Mouse (Mus musculus) induced T-regulatory cell, adult 2 months (primary cell): ENCODE measurements around the gene 2210016L21Rik.
"Not testable (repeated sequence)": the region's sequence is repeated elsewhere in the genome, so short reads cannot be mapped to it uniquely, and the experiment has no call there.

Experiments
- DNase-seq: peaks from one replicate; pipeline ENCODE4 v3.0.0-alpha.2; 2012; ENCODE audit warnings: low read depth

The 2210016L21Rik gene

DNA sequence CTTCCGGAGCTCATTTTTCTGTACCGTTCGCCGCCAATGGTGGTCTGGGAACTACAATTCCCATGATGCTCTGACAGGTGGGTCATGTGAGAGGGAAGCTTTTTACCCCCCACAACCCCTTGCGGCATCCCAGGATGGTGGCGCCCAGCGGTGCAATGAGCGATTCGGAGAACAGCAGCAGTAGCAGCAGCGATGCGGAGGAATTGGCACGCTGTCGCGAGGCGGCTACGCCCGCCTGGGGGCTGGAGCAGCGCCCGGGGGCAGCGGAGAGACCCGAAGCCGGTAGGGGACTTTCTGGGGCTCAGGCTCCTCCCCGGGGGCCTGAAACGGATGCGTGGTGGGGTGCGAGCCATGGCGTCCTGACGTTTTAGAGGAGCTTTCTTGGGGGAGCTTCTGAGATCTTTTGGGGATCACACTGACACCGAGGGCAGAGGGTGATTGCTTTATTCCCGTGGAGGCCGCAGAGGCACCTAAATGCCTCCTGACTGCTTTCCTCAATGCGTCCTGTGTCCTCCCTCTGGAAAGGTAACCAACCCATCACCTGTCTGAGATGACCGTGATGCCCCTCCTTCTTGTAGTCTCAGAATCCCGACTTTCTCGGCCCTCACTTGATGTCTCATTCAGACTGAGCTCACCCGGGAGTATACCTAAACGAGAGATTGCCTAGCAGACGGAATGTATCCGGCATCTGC, at the start of gene 2210016L21Rik:
TSS of gene 2210016L21Rik (plus strand) at position 85 of the 692 bp plus-strand sequence.
- peak; percentile 91 for DNase-seq

DNA sequence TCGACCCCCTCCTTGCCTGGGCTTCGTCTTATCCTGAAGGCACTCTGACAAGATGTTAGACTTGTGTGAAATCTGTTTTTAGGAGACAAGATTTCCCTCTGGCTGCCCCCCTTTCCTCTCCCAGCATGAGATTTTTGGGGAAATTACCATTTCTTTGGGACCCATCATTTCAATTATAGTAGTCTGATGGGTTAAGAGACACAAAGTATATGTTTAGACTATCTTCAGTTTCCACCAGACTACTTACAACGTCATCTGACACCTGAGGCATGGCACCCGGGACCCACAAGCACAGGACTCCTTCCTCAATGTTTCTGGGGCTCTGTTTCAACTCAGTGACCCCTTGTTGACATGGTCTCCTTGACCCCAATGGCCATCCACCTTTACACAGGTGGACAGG, 46.4 kb upstream of the 2210016L21Rik start:
- DNase-seq = no peak

DNA sequence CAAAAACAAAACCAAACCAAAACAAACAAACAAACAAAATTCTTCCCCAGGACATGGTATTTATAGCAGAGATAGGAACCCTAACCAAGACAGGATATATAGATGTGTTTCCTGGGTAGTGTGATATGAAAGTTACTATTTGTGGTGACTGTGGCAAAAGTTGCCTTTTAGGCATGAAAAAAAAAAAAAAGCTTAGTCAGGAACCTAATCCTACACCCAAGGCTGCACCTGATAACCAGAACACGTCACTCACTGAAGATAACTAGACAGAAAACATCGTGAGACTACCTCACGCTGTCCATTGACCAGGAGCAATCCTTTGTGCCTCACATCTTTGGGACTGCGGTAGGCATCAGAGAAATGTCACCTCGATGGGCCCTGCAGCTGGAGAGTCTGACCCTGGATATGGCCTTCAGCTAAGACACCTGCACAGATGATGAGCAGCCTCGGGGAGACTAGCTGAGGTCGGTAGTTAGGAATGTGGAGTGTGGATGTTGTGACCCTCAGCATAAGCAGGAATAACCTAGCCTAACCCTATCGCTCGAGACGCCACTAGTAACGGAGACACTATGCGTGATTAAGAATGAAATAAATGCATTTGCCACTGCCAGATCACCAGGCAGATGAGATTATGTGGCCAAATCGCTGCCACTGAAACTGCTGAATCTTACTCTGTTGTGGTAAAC, 45.1 kb upstream of the 2210016L21Rik start, which contains the start of gene Oasl2:
TSS of gene Oasl2 (plus strand) at position 249 of the 686 bp plus-strand sequence.
- peak; percentile 76 for DNase-seq

DNA sequence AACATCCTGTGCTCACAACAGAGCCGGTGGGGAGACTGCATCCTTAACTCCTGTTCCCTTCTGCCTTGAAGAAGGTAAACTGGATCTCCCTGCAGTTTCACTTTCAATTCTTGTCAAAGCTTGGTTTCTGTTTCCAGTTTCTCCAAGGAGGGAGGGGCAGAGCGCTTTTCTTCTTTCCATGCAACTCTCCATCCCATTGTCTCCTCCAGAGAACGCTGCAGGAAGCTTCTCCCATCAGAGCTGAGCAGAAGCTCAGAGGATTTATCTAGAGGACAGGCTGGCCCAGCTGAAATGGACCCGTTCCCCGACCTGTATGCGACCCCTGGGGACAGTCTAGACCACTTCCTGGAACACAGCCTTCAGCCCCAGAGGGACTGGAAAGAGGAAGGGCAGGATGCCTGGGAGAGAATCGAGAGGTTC, 44.6 kb upstream of the 2210016L21Rik start:
- DNase-seq = peak; percentile 86

DNA sequence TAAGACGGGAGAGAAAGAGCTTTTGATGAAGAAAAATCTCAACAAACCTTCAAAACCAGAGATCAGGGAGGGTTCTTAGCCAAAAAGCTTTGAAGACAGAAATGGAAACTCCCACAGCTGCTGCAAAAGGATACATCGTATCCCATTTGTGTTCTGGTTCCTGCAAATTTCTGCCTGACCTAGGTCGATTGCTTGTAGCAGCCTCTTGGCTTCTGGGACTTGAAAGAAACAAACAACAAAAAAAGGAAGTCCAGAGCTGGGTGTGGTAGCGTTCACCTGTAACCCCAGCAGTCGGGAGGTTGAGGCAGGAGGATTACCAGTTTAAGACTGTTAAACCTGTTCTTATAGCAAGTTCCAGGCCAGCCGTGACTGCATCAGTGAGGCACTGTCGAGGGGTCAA, 43.1 kb upstream of the 2210016L21Rik start:
- peak; percentile 37 for DNase-seq

DNA sequence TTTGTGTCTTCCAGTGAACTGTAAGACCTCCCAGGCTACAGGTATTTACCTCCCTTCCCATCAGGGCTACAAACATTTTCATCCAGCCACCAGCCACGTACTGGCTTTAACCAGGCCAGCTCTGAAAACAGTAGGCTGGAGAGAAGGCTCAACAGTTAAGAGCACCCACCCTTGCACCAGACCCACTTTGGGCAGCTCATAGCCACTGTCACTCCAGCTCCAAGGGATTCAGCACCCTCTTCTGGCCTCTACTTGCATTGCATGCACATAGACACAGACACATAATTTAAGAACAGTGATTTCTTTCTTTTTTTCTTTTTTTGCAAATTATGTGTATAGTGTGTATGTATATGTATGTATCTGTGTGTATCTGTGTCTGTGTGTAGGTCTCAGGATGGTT, 39.5 kb upstream of the 2210016L21Rik start:
- peak; percentile 79 for DNase-seq

DNA sequence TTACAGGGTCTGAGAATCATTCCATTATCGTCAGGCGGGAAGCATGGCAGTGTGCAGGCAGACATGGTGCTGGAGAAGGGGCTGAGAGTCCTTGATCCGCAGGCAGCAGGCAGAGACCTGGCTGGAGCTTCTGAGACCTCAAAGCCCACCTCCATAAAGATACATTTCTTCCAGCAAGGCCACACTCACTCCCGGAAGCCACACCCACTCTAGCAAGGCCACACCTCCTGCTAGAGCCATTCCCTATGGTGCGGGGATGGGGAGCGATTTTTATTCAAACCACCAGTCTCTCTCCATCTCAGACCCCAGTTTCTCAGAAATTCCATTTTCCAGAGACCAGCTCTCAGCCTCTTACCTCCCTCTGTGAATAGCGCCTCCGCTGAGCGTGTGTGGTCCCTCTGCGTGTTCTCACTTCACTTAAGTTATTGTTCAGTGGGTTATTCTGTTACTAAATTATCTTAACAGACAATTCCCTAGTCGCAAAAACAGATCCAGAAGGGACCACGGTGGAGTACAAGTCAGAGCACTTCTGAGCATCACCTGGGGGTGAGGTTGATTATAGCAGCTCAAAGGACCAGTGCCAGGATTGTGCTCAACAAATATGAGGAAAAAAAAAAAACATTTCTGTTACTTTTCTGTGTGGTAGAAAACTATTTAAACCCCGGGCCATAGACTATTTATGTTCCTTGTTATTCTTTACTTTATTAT, 33.2 kb upstream of the 2210016L21Rik start:
- no peak for DNase-seq

DNA sequence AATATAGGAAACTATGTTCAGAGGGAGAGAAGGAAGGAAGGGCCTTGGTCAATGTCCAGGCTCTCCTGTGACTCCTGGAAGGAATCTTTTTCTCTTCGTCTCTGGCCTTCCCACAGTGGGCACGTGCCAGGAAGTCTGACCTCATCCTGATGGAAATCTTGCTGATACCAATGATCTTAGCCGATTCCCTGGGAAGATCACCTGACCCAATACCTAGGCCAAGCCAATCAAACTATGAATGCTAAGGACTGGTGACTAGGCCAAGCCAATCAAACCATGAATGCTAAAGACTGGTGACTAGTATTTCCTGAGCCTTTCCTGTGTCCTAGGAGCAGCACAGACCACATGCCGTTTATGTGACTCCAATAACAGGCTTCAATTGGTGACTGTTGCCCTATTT, 28.3 kb upstream of the 2210016L21Rik start:
- no peak for DNase-seq

DNA sequence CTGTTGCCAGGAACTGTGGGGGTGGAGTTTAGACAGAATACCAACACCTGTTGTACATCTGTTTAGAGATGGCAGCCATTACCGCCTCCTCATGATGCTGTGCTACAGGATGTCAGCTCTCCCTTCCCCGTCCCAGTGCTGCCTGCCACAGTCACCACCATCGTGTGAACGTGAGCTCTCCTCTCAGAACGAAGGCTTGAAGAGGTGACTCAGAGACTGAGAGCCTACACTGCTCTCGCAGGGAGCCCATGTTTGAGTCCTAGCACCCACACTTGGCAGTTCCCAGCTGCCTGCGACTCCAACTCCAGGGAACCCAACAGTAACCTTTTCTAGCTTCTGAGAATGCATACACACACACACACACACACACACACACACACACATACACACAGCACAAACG, 27.1 kb upstream of the 2210016L21Rik start:
- DNase-seq = no peak

DNA sequence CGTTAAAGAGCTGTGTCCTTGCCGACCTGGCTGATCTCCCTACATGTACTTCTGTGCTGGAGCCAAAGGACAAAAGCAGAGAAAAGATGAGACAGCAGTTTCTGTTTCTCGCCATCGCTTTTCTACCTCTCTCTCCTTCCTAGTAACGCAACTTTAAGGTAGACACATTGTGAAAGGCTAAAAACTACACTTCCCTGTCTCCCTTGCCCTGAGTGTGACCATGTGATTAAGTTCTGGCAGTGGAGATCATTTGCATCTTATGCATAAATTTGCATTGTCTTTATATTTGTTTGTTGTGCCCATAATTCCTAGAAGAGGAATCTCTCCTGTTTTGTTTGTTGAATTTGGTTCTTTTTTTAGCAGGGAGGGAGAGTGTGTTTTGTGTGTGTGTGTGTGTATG, 26.1 kb upstream of the 2210016L21Rik start:
- no peak for DNase-seq

DNA sequence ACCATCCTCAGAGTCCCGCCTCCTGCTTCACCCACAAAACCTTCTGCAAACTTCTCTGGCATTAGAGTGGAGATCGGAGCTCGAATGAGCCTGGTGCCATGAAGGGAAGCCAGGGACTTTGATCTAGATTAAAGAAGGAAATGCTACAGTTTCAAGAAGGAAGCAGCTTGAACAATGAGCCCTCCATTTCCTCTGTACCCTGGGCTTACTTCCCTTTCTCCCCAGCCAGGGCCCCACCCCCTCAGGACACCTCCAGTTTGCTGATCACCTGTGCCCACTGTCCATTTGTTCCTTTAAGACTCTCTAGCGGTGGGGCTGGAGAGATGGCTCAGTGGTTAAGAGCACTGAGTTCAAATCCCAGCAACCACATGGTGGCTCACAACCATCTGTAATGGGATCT, 25.2 kb upstream of the 2210016L21Rik start:
- DNase-seq = no peak

DNA sequence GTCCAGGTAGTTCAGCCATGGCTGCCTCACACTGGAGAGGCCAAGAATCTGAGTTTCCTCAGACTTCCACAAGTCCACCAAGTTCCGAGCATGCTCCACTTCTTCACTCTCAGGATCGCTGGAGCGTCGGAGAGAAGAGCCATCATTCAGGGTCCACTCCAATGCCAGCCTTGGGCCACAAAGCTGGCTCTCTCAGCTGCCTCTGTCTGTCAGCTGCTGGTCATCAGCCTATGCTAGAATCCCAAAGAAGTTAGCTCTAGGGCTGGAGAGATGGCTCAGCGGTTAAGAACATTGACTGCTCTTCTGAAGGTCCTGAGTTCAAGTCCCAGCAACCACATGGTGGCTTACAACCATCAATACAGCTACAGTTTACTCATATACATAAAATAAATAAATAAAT, 24.6 kb upstream of the 2210016L21Rik start:
- not testable (repeated sequence) for DNase-seq

DNA sequence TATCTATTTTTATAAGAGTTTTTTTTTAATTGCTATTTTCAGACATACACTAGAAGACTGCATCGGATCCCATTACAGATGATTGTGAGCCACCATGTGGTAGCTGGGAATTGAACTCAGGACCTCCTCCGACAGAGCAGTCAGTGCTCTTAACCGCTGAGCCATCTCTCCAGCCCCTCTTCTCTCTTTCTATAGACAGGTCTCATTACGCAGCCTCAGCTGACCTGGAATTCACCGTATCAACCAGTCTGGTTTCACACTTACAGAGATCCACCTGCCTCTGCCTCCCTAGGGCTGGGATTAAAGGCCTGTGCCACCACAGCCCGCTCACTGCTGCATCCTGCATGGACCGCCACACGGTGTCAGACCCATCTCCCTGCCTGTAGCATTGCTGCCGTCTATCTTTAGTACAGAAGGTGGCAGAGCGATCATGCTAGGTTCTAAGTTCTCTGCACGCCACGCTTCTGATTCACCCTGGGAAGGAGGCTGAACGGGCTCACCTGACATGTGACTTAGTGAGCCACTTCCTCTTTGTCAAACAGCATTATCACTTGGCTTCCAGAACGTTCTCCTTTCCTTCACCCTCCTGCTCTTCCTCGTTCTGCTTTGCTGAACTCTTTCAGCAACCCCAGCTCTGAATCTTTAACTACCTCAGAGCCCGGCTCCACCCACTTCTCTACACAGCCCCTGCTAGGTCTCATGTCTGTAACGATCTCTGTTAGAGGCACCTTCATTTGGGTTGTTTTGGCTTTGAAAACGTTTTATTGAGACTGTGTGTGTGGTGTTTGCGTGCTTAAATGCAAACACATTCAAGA, 20.2 kb upstream of the 2210016L21Rik start:
- DNase-seq = peak; percentile 86

DNA sequence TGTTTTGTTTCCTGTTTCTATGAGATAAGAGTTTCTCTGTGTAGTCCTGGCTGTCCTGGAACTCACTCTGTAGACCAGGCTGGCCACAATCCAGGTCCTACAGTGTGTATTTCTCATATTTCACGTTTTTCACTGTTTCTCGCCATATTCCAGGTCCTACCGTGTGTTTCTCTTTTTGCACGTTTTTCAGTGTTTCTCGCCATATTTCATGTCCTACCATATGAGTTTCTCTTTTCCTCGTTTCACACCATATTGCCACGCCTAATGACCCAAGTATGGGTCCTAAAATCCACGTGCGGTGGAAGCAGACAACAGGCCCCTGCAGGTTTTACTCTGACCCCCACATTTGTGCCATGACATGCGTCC, 19.6 kb upstream of the 2210016L21Rik start:
- no peak for DNase-seq

DNA sequence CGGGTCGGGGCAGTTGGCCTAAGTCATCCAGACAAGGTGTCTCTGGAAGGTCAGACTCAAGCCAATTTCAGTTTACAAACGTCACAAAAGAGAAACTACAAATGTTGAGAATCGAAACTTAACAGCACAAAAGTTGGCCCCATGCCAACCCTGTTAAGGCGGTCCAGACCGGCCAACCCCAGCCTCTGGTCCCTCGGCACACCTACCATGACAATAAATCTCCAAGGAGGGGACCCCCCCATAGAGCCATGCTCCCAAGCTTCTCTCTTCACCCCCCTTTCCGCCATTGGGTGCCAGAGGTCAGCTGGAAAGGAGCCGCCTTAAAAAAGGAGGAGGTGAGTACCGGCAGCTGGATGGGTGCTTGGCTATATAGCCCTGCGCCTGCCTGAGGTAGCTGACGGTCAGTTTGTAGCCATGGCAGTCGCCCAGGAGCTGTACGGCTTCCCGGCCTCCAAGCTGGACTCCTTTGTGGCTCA, 18.9 kb upstream of the 2210016L21Rik start, which contains the start of gene Oasl1:
TSS of gene Oasl1 (plus strand) at position 243 of the 476 bp plus-strand sequence.
- DNase-seq = peak; percentile 80

DNA sequence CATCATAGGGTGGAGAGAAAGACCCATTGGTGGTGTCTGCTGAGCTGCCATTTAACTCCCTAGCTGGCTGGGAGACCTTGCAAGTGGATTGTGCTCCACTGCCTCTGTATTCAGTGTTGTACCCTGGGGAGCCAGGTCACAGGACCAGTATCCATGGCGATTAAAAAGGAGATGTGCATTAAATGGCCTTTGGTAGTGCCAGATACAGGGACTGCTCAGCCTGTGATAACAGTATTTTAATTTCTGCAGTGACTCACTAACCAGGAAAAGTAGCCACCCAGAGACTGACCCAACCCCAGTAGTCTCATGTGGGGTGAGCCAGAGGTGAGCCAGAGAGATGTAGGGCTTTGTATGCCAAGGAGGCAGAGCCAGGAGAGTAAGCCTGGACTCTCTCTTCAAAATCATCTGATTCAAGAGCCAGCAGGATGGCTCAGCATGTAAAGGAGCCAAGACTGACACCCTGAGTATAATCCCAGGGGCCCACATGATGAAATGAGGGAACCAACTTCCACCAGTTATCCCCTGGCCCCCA, 15.7 kb upstream of the 2210016L21Rik start:
- DNase-seq = no peak

DNA sequence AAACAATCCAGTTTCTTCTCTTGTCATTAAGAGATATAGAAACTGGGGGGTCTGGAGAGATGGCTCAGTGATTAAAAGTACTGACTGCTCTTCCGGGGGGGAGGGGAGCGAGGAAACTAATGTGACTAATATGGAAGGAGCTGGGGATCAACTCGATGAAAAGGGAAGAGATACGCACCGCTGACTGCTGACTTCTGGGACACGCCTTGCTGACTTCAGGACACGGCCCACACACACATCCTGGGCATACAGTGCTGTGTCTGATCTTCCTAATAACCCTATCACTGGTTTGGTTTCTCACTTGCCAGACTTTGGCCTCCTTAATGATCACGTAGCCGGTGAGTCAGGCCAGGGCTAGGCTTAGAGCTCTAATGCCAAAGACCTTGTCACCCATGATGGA, 15.2 kb upstream of the 2210016L21Rik start:
- DNase-seq = no peak

DNA sequence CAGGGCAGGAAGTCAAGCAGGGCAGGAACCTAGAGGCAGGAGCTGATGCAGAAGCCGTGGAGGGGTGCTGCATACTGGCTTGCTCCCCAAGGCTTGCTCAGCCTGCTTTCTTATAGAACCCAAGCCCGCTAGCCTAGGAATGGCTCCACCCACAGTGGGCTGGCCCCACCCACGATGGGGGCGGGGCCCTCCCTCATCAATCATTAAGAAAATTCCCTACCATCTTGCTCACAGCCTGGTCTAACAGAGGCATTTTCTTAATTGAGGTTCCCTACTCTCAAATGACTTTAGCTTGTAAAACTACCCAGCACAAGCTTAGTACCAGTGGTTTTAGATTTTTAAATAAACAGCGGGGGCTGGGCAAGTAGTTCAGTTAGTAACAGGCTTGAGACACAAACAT, 10.3 kb upstream of the 2210016L21Rik start:
- no peak for DNase-seq

DNA sequence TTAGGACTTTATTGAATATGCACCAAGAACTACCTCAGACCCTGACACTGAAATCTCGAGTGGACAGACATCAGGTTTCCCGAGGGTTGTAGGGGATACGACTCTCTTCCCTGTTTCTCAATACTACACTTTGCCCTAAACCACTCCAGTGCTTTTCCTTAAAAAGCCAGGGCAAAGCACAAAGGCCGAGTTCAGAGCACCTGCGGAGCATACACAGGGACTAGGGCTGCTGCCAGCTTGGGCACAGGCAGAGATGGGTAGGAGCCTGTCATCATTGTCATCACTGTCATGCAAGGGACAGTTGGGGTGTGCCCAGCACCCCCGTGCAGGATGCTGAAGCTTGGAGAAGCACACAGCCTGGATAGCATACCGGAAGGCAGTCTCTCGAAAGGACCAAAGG, 8.8 kb upstream of the 2210016L21Rik start:
- no peak for DNase-seq

DNA sequence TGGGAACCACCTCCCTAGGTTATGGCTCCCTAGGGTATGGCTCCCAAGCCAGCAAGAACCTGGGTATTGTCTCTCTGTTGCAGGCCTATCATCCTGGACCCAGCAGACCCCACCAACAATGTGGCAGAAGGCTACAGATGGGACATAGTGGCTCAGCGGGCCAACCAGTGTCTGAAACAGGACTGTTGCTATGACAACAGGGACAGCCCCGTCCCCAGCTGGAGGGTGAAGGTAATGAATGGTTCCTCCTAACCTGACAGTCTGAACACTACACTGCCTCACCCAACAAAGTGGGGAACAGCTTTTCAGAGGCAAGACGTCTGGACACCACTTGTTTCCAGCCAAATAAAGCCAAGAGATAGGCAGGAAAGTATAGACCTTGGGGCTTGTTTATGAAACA, 6.1 kb upstream of the 2210016L21Rik start:
- no peak for DNase-seq

DNA sequence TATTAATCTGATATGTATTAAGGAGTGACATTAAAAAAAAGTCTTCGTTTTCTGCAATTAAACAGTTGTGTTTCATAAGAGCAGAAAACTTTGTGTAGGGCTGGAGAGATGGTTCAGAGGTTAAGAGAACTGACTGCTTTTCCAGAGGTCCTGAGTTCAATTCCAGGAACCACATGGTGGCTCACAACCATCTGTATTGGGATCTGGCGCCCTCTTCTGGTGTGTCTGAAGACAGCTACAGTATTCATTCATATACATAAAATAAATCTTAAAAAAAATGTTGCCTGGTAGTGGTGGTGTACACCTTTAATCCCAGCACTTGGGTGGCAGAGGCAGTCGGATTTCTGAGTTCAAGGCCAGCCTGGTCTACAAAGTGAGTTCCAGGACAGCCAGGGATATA, 820 bp upstream of the 2210016L21Rik start:
- DNase-seq = not testable (repeated sequence)

DNA sequence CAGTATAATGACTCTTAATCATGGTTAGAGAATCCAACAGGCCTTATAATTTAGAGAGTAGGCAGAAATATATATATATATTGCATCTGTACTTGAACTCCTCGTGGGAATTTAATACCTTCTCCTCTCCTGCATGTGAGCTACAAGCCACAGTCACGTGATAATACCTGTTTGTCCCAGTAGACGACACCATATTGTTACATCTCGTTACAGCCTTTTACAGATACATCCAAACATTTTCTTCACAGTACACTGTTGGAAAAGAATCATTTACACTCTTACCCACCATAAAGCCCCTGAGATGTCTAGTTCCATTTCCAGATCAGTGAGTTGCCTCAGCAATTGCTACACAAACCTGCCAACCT, 790 bp downstream of the 2210016L21Rik start:
- DNase-seq = peak; percentile 19
